Mouse (Mus musculus): ENCODE data around the gene Scp2. TPM values are rescaled to one million over a fixed set of nuclear protein-coding genes. Genes with fewer than 3 reads are reported as not detected.

Scp2 gene
- 87.3 and 143 TPM in 2 replicates for polyA plus RNA-seq (2012; rRNA removed; ENCODE audit: low replicate concordance)

GRCm38 (mm10) chr4:108144880-108145279 lies at the start of gene Scp2:
Gene Scp2 (minus strand): TSS chr4:108144998.

GRCm38 (mm10) chr4:108165152-108165895 lies 20.5 kb upstream of the Scp2 start, which contains the start of gene Echdc2:
Gene Echdc2 (plus strand): TSS chr4:108165437.

GRCm38 (mm10) chr4:108096345-108096744 lies 48.5 kb downstream of the Scp2 start, which contains the start of gene Podn:
Gene Podn (minus strand): TSS chr4:108096445.

Other genes starting within 250 kb of the Scp2 start
- gene Cpt2, start 221.4 kb downstream of the Scp2 start, polyA plus RNA-seq (2012; rRNA removed; ENCODE audit: low replicate concordance) = 257 and 394 TPM in 2 replicates
- gene Slc1a7, start 176.7 kb downstream of the Scp2 start, polyA plus RNA-seq (2012; rRNA removed; ENCODE audit: low replicate concordance) = 0.43 and 0.46 TPM in 2 replicates
- gene Podn, start 48.6 kb downstream of the Scp2 start, polyA plus RNA-seq (2012; rRNA removed; ENCODE audit: low replicate concordance) = 29.9 and 140 TPM in 2 replicates
- gene Echdc2, start 20.4 kb upstream of the Scp2 start, polyA plus RNA-seq (2012; rRNA removed; ENCODE audit: low replicate concordance) = 34.1 and 51.8 TPM in 2 replicates
- gene Zyg11a, start 73.0 kb upstream of the Scp2 start, polyA plus RNA-seq (2012; rRNA removed; ENCODE audit: low replicate concordance) = 1.2 and 2.8 TPM in 2 replicates
- gene Zyg11b, start 156.1 kb upstream of the Scp2 start, polyA plus RNA-seq (2012; rRNA removed; ENCODE audit: low replicate concordance) = 2.2 and 2.4 TPM in 2 replicates
- 9.7 and 12.7 TPM in 2 replicates for gene Coa7, start 183.1 kb upstream of the Scp2 start, polyA plus RNA-seq (2012; rRNA removed; ENCODE audit: low replicate concordance)
- 0.32 TPM in 1 of 2 replicates, not detected in the other for gene Shisal2a, start 238.4 kb upstream of the Scp2 start, polyA plus RNA-seq (2012; rRNA removed; ENCODE audit: low replicate concordance)

All from duodenum, adult 2 months (tissue).